Mouse (Mus musculus) large intestine, adult 2 months (tissue): ENCODE measurements around the gene Gm20388. TPM values are rescaled to one million over a fixed set of nuclear protein-coding genes. Genes with fewer than 3 reads are reported as not detected.
"Not testable (repeated sequence)": the region's sequence is repeated elsewhere in the genome, so short reads cannot be mapped to it uniquely, and the experiment has no call there.

Experiments used
- DNase-seq: peaks from one replicate; pipeline ENCODE4 v3.0.0-alpha.2; 2012; ENCODE audit warnings: low read depth, low spot score
- WGBS: fragments of 180-500 bp; shearing (Covaris S2); methylation state at CpG from one replicate; pipeline ENCODE4 v1.1.7; 2018; 5-methylcytosine and 5-hydroxymethylcytosine counted together
- polyA plus RNA-seq: library from polyadenylated mRNA; depleted of rRNA; stranded (reverse); fragments of >200 nt; gene quantifications from 2 replicates; pipeline ENCODE4 v1.2.3, GENCODE M21; 2012

The Gm20388 gene
- polyA plus RNA-seq, 1 experiment = 31.5 TPM

DNA sequence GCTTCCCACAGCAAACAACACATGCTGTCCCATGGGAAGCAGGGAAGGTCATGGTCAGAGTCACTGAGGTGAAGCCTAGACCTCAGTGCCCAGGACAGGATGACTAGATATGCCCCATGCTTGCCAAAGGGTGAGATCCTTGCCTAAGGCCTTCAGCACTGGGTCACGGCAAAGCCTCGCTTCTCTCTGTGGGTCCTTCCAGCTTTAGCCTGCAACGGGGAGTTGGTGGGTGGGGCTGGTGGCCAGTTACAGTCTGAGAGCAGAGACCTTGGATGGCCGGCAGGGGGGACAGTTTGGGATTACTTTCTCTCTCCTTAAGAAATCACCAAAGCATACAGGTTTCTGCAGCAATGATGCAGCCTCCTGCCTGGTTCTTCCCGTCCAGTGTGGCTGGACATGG, 877.0 kb downstream of the Gm20388 start:
- DNase-seq = no peak

DNA sequence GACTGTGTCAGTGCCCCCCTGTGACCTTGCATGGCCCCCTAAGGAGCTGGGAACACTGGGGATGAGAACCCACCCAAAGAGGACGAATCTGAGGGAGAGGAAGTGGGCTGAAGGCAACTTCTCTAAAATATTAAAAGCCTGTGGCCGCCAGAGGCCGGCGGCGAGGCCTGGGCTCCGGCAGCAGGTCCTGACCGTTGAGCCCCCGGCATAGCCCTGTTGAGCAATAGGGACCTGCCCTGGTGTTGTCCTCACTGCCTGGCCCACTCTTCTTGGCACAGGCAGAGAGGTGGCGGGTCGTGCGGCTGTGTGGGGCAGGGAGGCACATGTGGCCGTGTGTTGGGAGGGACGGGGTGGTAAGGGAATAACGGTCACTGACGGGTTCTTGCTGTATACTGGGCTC, 882.1 kb downstream of the Gm20388 start:
- 87% methylated on average over 15 of the region's 15 CpGs for WGBS
- DNase-seq = no peak

More for the DNA sequence above, 877.0 kb downstream of the Gm20388 start:
- WGBS = 61% methylated on average over 5 of the region's 5 CpGs

- DNase-seq = peak; percentile 59
- WGBS = 22% methylated on average over 9 of the region's 9 CpGs
Measured at GRCm38 (mm10) chr8:120795944-120796635, 885.4 kb downstream of the Gm20388 start.

GRCm38 (mm10) chr8:120797019-120797727, 886.5 kb downstream of the Gm20388 start:
- no peak for DNase-seq
- WGBS = 85% methylated on average over 9 of the region's 9 CpGs

GRCm38 (mm10) chr8:120800308-120800865, 889.7 kb downstream of the Gm20388 start:
- no peak for DNase-seq
- 11% methylated on average over 17 of the region's 17 CpGs for WGBS

DNA sequence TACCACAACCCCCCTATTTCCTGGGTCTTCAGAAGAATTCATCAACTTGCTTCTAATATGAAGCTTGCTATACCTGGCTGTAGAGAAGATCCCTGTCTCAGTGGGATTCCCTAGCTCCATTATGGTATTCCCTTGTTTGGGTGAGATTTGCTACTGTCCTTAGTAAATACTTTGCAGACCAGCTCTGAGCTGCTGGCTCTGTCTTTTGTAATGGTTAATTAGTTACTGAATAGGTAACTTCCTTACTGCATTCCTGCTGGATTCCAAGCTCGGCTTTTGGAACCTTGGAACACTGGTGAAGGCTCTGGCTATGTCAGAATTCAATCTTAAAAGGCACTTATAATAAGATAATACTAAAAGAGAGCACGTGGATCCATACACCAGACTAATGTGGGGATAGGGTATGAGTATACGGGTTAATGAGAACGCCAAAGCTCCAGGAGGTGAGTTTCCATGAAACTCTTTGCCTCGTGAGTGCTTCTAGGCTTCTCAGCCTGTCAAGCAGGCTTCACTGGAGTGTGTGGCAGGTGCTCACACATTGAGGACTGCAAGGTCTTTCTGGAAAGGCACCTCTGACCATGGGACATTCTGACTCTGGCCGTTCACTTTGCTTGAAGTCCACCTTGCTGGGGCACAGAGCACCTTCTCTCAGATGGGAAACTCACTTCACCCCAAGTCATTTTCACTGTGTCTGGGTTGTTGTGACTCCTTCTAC, 893.2 kb downstream of the Gm20388 start:
- not testable (repeated sequence) for DNase-seq
- 34% methylated on average over 6 of the region's 6 CpGs for WGBS

- DNase-seq = no peak
- 86% methylated on average over 3 of the region's 3 CpGs for WGBS
Measured at GRCm38 (mm10) chr8:120804741-120805140, 894.1 kb downstream of the Gm20388 start.

DNA sequence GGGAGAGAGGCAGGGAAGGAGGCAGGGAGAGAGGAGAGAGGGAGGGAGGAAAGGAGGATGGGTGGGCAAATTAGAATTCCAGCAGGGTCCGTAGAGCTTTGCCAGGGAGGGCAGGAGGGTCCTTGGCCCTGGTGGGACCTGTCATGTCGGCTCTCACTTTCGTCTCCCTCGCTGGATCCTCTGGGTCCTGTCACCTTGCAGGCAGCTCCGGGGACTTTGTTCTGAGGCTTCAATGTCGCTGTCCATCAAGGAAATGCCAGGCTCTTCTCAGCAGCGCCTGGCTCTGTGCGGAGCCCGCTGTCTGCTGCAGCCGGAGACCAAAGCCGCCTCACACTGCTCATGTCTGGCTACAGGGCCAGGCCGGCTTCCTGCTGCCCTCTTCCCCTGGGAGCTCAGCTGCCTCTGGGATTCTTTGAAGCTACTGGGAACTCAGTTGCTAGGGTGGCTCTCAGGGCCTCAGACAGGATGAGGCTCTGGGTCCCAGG, 896.2 kb downstream of the Gm20388 start:
- no peak for DNase-seq
- WGBS = 83% methylated on average over 12 of the region's 12 CpGs

DNA sequence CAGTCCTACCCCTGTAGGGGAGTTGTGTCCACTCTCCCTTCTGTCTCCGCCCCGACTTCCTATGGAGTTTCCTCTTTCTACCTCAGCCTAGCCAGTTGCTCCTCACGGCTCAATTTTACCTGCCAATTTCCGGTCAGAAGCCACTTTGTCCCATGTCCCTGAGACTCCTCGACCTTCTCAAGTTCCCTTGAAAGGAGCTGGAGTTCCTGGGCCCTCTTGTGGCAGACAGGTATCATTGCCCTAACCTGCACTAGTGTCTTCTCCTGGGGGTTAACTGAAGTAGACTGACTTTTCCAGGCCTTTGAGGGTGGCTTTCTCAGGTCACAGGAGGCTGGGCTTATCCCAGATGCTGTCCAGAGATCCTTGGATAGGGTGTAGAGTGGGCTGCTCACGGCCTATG, 897.1 kb downstream of the Gm20388 start:
- no peak for DNase-seq
- 41% methylated on average over 6 of the region's 6 CpGs for WGBS

DNA sequence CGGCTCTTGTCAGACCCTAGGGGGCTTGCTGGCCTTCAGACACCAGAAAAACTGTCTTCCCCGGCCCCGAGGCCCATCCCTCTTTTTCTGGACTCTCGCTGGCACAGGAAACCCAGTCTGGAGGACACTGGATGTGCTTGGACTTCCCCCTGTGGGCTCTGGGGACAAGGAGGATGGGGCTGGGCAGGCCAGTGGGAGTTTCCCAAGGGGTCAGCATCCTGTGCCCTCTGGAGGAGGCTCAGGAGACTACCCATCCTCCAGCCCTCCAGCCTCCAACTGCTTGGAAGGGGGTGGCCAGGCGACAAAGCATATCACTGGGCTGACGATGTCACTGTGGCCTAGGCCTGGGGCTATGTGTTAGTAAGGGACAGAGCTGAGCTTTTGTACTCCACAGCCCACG, 898.4 kb downstream of the Gm20388 start:
- DNase-seq = no peak
- 77% methylated on average over 7 of the region's 7 CpGs for WGBS

DNA sequence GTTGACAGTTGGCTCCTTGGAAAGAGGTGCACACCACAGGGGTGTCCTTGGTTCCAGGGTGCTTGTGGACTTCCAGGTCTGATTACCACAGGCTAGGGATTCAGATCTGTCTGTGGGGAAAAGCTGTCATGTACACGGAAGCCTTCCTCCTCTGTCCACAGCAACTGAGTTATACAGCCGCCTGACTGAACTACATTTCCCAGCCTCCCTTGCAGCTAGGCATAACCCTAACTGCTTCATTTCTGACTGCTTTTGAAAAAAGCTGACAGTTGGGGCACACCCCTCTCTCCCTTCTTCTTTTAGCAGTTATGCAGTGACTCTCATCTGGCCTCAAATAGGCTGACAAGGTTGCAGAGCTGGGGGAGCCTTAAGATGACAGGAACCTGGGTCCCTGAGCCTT, 901.3 kb downstream of the Gm20388 start:
- DNase-seq = no peak
- WGBS = 55% methylated on average over 2 of the region's 2 CpGs

GRCm38 (mm10) chr8:120813028-120813427, 902.4 kb downstream of the Gm20388 start:
- WGBS = 9% methylated on average over 2 of the region's 2 CpGs
- no peak for DNase-seq

- no peak for DNase-seq
- 88% methylated on average over 7 of the region's 7 CpGs for WGBS
Measured at GRCm38 (mm10) chr8:120813839-120814238, 903.2 kb downstream of the Gm20388 start.

- 77% methylated on average over 5 of the region's 5 CpGs for WGBS
- DNase-seq = no peak
Measured at GRCm38 (mm10) chr8:120816371-120816770, 905.7 kb downstream of the Gm20388 start.

GRCm38 (mm10) chr8:120819906-120820305, 909.3 kb downstream of the Gm20388 start:
- no peak for DNase-seq

DNA sequence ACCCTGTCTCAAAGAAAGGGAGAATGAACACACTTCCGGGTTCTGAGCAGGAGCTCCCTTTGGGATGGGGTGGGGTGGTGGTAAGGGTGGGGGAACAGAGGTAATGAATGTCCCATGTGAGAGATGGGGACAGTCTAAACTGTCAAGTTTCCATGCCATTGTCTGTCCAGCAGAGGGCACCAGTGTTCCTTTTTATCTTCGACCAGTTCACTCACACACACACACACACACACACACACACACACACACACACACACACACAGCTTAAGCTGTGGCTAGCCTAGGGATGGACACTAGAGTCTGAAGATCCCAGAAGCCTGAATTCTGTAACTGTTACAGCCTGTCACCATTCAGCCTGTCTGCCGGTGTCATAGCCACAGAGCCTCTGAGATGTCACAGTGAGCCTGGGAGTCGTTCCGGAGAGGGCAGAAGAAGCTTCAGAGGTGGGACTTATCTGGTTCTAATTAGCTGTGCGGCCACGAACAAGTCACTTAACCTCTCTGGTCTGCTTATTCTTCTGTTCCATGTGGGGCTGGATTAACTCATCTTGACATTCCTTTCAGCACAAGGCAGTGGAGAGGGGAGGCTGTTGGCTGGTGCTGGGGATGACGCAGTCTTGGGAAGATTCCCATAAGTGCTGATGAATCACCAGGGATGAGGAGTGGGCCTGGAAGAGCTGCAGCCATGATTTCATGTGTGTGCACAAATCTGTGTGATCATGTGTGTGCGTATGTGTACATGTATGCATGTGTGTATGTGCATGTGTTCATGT, 910.9 kb downstream of the Gm20388 start:
- DNase-seq = no peak
- WGBS = 36% methylated on average over 9 of the region's 9 CpGs

- 72% methylated on average over 6 of the region's 6 CpGs for WGBS
- DNase-seq = no peak
Measured at GRCm38 (mm10) chr8:120823331-120823730, 912.7 kb downstream of the Gm20388 start.

- 65% methylated on average over 8 of the region's 8 CpGs for WGBS
- no peak for DNase-seq
Measured at GRCm38 (mm10) chr8:120823887-120824286, 913.2 kb downstream of the Gm20388 start.

DNA sequence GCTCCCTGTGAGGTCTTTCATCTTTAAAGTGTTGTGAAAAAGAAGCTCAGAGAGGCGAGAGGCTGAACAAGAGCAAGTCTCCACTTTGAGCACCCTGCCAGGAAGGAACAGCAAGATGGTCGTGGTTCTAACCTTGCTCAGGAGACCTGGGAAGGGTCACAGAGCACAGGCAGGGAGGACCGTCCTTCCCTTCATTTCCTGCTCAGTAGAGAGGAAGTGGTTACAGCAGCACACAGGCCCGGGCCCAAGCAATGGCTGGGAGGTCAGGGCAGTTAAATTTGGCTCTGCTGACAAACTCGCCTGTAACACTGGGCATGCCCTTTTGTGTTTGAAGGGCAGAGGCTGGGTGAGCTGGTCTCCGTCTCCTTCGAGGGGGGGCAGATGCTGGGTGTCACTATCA, 914.0 kb downstream of the Gm20388 start:
- no peak for DNase-seq
- WGBS = 45% methylated on average over 7 of the region's 7 CpGs
